Mouse (Mus musculus) right cerebral cortex, postnatal 14 days (tissue): Measurements from ENCODE around the gene Fibp.

Source experiments
- DNase-seq: peaks from one replicate; pipeline ENCODE4 v3.0.0; 2022

Fibp gene

DNA sequence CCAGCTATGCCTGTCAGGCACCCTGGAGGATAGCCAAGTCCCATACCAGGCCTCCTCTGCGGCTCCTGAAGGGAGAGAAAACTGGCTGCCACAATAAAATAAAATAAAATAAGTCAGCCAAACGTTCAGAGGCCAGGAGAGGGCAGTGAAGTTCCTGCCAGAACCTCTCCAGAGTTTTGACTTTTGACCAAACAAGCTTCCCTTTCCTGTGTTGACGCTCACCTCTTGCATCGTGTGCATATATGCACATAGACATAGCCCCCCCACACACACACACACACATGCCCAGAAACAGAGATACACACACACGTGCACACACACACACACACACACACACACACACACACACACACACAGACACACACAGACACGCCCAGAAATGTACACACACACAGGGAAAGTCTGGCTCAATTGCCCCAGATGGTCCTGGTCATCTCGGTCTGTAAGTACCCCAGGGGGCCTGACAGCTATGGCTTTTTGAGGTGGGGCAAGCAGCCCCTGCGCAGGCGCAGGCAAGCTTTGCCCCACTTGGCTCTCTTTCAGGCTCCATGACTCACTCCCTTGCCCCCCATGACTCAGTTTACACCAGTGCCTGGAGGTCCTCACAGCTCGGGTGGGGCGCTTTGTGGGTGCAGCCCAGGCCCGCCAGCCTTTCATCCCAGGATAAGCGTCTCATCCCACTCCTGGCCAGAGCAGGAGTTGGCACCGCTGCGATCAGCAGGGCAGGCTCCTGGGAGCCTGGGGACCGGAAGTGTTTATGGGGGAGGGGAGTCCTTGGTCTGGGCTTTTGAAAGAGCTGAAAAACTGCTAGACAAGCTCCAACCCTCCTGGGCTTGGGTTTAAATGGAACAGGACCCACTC, 27.2 kb upstream of the Fibp start:
- DNase-seq = no peak

GRCm38 (mm10) chr19:5433951-5434350, 26.5 kb upstream of the Fibp start:
- no peak for DNase-seq

- DNase-seq = no peak
These were observed 16.0 kb upstream of the Fibp start for GRCm38 (mm10) chr19:5444371-5444908.

GRCm38 (mm10) chr19:5444954-5445353, 15.5 kb upstream of the Fibp start:
- no peak for DNase-seq

- no peak for DNase-seq
These were observed 14.7 kb upstream of the Fibp start for GRCm38 (mm10) chr19:5445747-5446146.

DNA sequence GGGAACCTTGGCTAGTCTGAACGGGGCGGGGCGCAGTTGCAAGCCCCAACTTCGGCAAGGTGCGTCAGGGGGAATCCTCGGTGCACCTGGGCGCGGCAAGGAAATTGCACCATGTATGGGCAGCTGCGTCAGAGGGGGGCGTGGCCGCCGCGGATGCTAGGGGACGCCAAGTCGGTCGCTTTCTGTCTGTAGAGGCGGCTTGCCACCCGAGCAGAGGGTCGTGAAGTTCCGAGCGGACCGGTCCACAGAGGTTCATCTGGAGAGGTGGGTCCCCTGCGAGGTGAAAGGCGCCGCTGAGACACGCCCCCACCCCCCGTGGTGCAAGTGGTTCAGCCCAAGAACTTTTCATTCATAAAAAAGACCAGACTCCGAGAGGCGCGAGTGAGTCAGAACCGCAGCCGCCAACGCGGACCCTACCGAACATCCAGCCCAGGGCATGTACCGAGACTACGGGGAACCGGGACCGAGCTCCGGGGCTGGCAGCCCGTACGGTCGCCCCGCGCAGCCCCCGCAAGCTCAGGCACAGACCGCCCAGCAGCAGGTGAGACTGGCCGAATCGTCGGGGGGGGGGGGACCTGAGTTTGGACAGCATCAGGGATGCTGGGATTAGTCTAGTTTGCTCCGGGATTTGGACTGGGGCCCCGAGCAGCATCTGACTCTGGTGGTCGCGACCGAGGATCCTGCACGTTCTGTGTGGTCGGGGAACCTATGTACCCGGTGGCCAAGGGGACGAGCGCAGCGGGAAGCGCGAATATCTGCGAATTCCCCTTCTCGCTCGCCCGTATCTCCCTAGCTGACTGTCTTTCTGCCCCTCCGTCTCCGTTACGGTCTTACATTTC, 12.7 kb upstream of the Fibp start, which contains the start of gene Fosl1:
Gene Fosl1, plus strand, starts transcription at position 33 of the 839 bp plus-strand sequence.
- peak; percentile 66 for DNase-seq

- no peak for DNase-seq
These were observed 11.9 kb upstream of the Fibp start for GRCm38 (mm10) chr19:5448354-5449150.

GRCm38 (mm10) chr19:5449673-5450072, 10.7 kb upstream of the Fibp start:
- no peak for DNase-seq

GRCm38 (mm10) chr19:5451766-5452165, 8.6 kb upstream of the Fibp start:
- no peak for DNase-seq

DNA sequence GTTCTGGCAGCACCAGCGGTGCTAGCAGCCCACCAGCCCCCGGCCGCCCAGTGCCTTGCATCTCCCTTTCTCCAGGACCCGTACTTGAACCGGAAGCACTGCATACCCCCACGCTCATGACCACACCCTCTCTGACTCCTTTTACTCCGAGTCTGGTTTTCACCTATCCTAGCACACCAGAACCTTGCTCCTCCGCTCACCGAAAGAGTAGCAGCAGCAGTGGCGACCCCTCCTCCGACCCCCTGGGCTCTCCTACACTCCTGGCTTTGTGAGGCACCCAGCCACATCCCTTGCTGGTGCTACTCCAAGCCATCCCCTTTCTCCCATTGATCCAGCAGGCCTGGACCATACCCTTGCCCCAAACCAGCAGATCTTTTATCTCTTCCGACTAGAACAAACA, 5.4 kb upstream of the Fibp start:
- no peak for DNase-seq

- DNase-seq = no peak
These were observed 4.8 kb upstream of the Fibp start for GRCm38 (mm10) chr19:5455568-5455967.

DNA sequence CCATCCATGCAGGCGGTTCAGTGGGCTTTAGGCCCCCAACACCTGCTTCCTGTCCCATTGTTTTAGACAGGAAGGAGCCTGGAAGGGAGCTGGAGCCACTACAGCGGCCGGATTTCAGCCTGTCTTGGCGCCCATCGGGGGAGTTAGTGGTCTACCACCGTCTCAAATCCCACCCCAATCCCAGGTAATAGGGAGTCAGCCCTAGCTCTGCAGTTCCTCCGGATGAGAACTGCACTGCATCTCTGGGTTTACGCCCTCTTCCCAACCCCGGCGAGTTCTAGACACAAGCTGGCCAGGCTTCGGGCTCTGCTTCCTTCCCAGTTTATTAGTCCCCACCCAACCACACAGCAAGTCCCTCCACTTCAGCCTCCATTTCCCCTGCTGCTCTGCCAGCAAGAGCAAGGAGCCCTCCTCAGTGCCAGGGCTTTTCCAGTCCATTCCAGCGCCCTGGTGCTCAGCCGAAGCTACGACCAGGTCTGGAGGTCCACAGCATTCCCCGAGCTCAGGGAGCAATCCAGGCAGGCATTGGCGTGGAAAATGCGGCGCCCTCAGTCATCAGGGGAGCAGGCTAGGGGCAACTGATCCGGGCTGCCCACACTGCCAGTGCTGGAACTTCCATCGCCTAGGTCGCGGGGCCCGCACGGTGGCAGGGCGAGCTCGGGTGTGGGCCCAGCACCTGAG, 4.0 kb upstream of the Fibp start:
- no peak for DNase-seq

DNA sequence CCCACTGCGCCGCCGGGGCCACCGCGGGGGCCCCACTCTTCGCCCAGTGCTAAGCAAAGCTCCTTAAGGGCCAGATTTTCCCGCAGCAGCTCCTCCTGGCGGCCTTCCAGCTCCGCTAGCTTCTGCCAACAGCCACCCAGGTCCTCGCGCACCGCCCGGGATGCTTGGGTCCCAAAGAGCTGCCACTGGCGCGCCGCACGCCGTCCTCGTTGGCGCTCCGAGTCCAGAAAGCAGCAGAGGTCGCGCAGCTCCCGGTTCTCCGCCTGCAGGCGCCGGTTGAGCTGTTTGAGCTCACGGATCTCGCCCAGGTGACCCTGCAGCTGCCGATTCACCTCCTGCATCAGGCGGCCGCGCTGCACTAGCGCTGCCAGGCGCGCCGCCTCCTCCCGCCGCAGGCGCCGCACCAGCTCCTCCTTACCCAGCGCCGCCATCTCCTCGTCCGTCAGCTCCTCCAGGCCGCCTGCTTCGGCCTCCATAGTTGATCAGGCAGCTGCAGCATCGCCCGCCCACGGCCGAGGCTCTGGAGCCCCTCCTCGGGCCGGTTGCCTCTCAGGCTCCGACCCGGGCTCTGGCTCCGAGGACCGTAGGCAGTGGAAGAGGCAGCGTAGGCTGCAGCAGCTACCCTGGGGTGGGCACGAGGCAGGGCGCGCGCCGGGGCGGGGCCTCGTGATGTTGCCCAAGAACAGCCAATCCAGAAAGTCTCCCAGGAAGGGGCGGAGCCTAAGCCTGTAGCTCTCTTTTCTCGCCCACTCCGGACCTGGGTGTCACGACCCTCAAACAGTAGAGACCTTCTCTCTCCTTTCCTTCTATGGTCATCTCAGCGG, 3.3 kb upstream of the Fibp start:
- DNase-seq = peak; percentile 96

DNA sequence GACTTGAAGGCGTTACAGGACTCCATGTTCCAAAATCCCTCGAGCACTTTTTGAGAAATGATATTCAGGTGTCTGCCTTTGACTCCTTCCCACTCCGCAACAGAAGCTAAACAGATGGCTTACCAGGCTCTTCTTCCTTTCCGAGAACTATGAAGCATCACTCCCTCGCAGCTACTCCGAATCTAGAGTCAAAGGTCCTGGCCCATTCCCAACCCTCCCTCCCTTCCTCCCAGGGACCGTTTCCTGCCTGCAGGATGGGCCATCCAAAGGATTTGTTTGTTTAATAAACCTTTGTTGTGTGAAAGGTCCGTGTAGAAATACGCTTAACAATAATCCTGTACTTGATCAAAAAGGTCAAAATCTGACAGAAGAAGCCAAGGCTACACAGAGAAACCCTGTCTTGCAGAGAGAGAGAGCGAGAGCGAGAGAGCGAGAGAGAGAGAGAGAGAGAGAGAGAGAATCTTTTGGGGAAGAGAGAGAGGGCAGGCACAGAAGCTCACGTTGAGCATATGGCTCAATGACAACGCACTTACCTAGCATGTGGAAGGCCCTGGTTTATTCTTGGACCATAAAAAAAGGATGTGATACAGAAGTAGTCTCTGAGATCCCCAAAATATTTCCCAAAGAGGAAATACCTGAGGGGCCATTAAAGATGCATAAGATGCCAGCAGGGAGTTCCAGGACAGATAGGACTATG, 2.5 kb upstream of the Fibp start, which contains the start of gene Ccdc85b:
Gene Ccdc85b, minus strand, starts transcription at position 149 of the 697 bp plus-strand sequence.
- DNase-seq = no peak

GRCm38 (mm10) chr19:5459019-5459418, 1.4 kb upstream of the Fibp start:
- DNase-seq = peak; percentile 52

DNA sequence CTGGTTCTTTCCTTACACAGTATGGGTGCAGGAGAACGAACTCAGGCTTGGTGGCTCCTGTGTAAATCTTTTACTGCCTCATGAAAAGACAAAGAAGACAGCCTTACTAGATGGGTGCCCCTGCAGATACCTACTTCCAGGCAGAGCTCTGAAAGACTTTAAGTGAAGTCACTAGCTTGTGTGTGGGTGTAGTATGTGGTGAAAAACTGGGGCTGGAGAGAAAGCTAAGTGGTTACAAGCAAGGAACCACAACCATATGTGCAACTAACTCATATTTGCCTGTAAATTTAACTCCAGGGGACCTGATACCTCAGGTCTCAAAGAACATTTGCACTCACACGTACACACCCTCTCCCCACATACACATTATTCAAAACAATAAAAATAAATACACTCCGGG, 519 bp upstream of the Fibp start:
- DNase-seq = no peak

- no peak for DNase-seq
These were observed 996 bp downstream of the Fibp start for GRCm38 (mm10) chr19:5461411-5461810.

DNA sequence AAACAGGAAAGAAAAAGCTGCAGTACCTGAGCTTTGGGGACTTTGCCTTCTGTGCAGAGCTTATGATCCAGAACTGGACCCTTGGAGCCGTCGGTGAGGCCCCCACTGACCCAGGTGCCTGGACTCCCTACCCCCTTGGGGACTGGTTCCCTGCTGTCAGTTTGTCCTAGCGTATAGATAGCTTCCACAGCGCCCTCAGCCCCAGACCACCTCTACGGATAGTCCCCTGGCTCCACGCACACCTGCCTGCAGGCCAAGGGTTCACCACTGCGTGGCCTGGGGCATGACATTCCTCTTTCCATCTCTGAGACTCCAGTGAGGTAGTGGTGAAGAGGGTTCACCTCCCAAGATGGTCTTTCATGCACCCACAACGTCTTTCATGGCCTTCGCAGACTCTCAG, 2.8 kb downstream of the Fibp start:
- no peak for DNase-seq

DNA sequence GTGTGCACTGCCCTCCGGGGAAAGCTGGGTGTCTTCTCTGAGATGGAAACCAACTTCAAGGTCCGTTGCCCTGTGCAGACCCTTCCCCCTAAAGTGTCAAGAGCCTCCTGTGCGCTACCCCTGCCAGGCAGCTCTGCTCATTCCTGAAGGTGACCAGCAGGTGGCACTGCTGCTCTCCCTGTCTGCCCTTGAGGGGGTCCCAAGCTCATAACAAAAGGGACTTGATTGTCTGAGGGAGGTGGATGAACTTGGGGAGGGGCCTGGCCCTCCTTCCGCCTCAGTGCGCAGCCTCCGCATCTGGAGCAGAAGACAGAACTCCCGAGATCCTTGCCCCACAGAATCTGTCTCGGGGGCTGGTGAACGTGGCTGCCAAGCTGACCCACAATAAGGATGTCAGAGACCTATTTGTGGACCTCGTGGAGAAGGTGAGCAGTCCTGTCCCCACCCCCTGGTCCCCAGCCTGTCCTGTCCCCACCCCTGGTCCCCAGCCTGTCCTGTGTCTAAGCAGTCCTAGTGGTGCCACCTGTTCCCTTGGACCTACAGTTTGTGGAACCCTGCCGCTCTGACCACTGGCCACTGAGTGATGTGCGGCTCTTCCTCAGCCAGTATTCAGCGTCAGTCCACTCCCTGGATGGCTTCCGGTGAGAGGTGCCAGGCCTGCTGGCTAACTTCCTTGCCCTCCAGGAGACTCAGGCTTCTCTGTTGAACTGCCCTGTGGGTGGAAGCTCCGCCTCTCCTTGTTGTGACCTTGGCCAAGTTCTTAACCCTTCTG, 3.6 kb downstream of the Fibp start:
- peak; percentile 60 for DNase-seq

GRCm38 (mm10) chr19:5465037-5465436, 4.6 kb downstream of the Fibp start:
- no peak for DNase-seq
